Mouse (Mus musculus): ENCODE data around the gene Ppm1m.

DNA sequence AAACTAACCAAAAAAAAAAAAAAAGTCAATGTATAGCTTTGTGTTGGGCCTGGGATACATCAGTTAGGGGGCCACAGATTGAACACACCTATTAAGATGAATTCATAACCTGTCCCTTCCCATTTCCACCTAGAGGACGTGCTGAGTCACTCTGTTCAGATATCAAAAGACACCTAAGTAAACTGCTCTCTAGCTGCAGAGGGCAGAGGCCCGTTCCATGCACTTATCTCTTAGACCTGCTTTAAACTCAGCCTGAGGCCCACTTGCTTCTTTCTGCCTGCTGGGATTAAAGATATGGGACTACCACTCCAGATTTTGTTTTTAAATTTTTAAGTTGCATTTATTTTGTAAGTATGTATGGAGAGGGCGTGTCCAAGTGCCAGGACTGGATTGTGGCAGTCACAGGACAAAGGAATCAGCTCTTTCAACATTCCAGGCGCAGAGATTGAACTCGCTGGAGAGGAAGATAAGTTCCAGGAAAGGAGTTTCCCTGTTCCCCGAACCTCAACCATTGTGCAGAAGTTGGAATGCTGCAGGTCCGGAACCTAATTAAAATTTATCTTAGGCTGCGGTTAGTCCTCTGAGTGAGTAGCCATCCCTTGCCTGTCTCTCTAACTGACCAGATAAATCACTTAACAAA lies 28.4 kb upstream of the Ppm1m start:
- TF ChIP-seq POLR2A (IDR thresholded peaks at IDR 0.05; ENCODE audit: low read depth, low read length) (no peak), CTCF (IDR thresholded peaks at IDR 0.05; ENCODE audit: borderline replicate concordance, insufficient read depth, low read length) (no peak)
